Mouse (Mus musculus) cerebellum, postnatal 36 days (tissue): Measurements from ENCODE around the gene Gm49380.

ENCODE experiments used
- DNase-seq, 2 experiments: peaks; one replicate each; pipeline ENCODE4 v3.0.0; 2021 to 2022; ENCODE audit warnings: mixed read lengths in 2 of 2

The Gm49380 gene

GRCm38 (mm10) chr9:44045158-44045883 is 68.0 kb downstream of the Gm49380 start:
- no peak for DNase-seq

- DNase-seq, result peak; percentile 48 to 57
Observed at GRCm38 (mm10) chr9:44044426-44045157, 68.7 kb downstream of the Gm49380 start.

GRCm38 (mm10) chr9:44043708-44044425 is 69.4 kb downstream of the Gm49380 start:
- DNase-seq, result peak in 1 of 2 experiments; percentile 38

GRCm38 (mm10) chr9:44042836-44043707 is 70.2 kb downstream of the Gm49380 start, which contains the start of gene Thy1:
Gene Thy1, plus strand, starts transcription at chr9:44043384.
- peak; percentile 58 to 62 for DNase-seq

- no peak for DNase-seq
Observed at GRCm38 (mm10) chr9:44042396-44042680, 71.0 kb downstream of the Gm49380 start.

GRCm38 (mm10) chr9:44041511-44042395 is 71.5 kb downstream of the Gm49380 start:
- no peak for DNase-seq

GRCm38 (mm10) chr9:44037106-44037505 is 76.2 kb downstream of the Gm49380 start:
- DNase-seq, result no peak

- no peak for DNase-seq
Observed at GRCm38 (mm10) chr9:44033957-44034727, 79.2 kb downstream of the Gm49380 start.

GRCm38 (mm10) chr9:44033317-44033716 is 80.0 kb downstream of the Gm49380 start:
- no peak for DNase-seq

- no peak for DNase-seq
Observed at GRCm38 (mm10) chr9:44031946-44032345, 81.4 kb downstream of the Gm49380 start.

- DNase-seq, result no peak
Observed at GRCm38 (mm10) chr9:44031079-44031478, 82.2 kb downstream of the Gm49380 start.

- no peak for DNase-seq
Observed at GRCm38 (mm10) chr9:44030646-44031045, 82.7 kb downstream of the Gm49380 start.

GRCm38 (mm10) chr9:44029580-44030236 is 83.6 kb downstream of the Gm49380 start:
- DNase-seq, result no peak

- DNase-seq, result no peak
Observed at GRCm38 (mm10) chr9:44024096-44024495, 89.2 kb downstream of the Gm49380 start.

GRCm38 (mm10) chr9:44022100-44022847 is 91.0 kb downstream of the Gm49380 start:
- DNase-seq, result no peak

- no peak for DNase-seq
Observed at GRCm38 (mm10) chr9:44020001-44020400, 93.3 kb downstream of the Gm49380 start.

GRCm38 (mm10) chr9:44017846-44018245 is 95.5 kb downstream of the Gm49380 start:
- no peak for DNase-seq
